Mouse (Mus musculus) heart, postnatal 25 days (tissue): ENCODE results near the gene Cenpn. TPM values are rescaled to one million over a fixed set of nuclear protein-coding genes. Genes with fewer than 3 reads are reported as not detected.

Experiments used
- DNase-seq: peaks from one replicate; pipeline ENCODE4 v3.0.0; 2022; ENCODE audit warnings: low spot score
- intact Hi-C: fragments of 180-260 bp; cut with DNase I; formaldehyde crosslinking; loops from one replicate; pipeline ENCODE4 v1.15.1; 2025
- total RNA-seq, 2 experiments: library from RNA; stranded (reverse); gene quantifications; 2 replicates each; pipeline ENCODE4 v1.2.3; 2021

Gene Cenpn
- total RNA-seq, 2 experiments from 2014 or later: 0.88 to 0.92 TPM

- intact Hi-C loops: loop anchor here (1.0 to 5.0 kb wide), 2 partner anchors 37 to 113 kb away; partner anchors contain the start of gene Atmin
- no peak for DNase-seq
Observed at GRCm38 (mm10) chr8:116980117-116980516, 58.6 kb downstream of the Cenpn start.

- intact Hi-C loops: no loop called here
Observed at GRCm38 (mm10) chr8:116989842-116990241, 68.3 kb downstream of the Cenpn start.

More at GRCm38 (mm10) chr8:116989842-116990241, 68.3 kb downstream of the Cenpn start:
- no peak for DNase-seq

Other genes starting within 250 kb of the Cenpn start
- 1 to 10 TPM; 4.1 to 4.6 TPM for gene Cdyl2, start 188.7 kb upstream of the Cenpn start, total RNA-seq
- 10 to 100 TPM; 73.9 to 75.2 TPM for gene Cmc2, start 275 bp upstream of the Cenpn start, total RNA-seq
- 10 to 100 TPM; 13.4 to 14.3 TPM for gene Atmin, start 21.7 kb downstream of the Cenpn start, total RNA-seq
- under 1 TPM; 0.31 to 0.45 TPM for gene 1700030J22Rik, start 57.2 kb downstream of the Cenpn start, total RNA-seq
- 10 to 100 TPM; 47.1 to 50.5 TPM for gene Gcsh, start 71.8 kb downstream of the Cenpn start, total RNA-seq
- not detected for gene Pkd1l2, start 160.7 kb downstream of the Cenpn start, total RNA-seq
- not detected for gene Bco1, start 174.1 kb downstream of the Cenpn start, total RNA-seq
- gene Gan, start 236.4 kb downstream of the Cenpn start, total RNA-seq: 1 to 10 TPM; 4.2 to 5.3 TPM